Mouse (Mus musculus): ENCODE measurements around the gene Mthfd2l.

Mthfd2l gene

DNA sequence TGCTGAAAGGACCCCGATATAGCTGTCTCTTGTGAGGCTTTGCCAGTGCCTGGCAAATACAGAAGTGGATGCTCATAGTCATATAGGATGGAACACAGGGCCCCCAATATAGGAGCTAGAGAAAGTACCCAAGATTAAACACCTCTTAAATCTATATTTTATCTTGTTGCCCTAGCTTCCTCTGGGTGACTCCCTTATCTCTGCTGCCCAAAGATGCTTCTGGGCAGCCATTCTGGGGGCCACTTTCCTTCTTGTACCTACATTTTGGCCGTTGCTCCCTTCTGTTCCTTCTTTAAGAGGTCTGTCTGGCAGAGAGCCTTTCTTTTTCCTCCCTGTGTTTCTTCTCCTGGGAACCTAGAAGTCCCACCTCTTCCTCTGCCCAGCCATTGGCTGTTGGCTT lies 14.5 kb downstream of the Mthfd2l start:
- DNase-seq (ENCODE audit: low read depth), result no peak

DNA sequence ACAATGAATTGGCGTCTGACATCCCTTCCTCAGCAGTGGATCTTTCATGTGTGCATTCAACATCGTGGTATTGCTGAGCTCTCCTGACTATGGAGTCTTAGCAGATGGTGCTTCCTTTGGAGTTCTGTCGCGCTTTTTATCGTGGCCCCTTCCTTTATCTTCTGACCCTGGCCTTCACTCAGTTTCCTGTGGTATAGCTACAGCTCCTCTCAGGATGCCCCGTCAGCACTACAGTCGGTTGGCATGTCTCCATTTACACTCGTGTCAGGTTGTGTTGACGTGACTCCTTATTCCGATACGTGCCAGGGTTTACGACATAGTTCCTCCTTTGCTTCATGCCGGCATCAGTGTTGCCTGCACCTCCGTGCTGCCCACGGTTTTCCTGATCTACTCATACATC lies 18.6 kb downstream of the Mthfd2l start:
- DNase-seq (ENCODE audit: low read depth), result peak; percentile 95

GRCm38 (mm10) chr5:90951475-90951874 lies 20.6 kb downstream of the Mthfd2l start:
- peak; percentile 57 for DNase-seq (ENCODE audit: low read depth)

- DNase-seq (ENCODE audit: low read depth), result peak; percentile 73
Observed at GRCm38 (mm10) chr5:90952731-90953481, 22.0 kb downstream of the Mthfd2l start.

DNA sequence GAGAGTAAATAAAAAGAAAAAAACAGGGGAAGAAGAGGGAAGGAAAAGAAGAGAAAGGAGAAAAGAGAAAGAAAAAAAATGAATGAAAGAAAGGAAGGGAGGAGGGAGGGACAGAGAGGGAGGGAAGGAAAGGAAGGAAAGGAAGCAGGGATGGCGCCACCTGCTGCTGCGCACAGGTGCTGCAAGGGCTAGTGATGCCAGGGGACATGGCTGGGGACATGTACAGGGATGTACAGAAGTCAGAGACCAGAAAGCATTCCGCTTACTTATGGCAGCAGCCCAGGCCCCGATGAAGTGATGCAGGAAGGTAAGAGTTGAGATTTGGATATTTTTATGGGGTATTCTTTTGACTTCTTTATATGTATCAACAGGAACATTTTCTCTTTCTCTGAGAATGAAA lies 33.4 kb downstream of the Mthfd2l start:
- DNase-seq (ENCODE audit: low read depth), result peak; percentile 39

DNA sequence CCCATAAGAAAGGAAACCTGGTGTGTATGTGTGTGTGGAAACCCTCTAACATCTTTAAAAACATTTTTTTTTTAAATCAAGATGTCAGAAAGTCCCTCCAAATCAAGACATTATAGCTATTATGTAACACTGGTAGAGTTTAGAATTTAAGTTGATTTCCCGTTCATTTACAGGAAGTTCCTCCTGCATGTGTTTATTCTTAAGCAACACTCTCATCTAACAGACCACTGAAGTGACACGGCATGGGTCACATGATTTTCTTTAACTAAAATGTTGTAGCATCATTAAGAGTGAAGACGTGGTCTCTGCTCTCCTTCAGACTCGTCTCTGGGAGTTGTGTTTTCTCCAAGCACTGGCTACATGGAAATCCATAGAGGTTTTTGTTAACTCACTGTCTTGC lies 33.8 kb downstream of the Mthfd2l start:
- DNase-seq (ENCODE audit: low read depth), result peak; percentile 51

DNA sequence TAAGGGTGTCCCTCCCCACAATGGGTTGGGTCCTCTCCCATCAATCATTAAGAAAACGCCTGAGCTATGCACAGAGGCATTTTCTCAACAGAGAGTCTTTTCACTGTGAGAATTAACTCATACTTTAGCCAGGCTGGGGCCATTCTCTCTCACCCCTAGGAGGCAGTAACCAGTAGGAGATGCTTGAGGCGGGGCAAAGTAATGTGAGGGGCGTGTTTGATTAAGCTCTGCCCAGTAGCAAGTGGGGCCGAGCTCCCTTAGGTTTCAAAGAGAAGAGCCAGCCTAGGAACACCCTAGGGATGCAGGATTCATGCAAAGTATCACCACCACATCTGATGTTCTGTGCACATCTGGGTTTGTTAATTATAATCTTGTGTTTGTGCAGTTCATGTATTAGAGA lies 34.5 kb downstream of the Mthfd2l start:
- DNase-seq (ENCODE audit: low read depth), result no peak

GRCm38 (mm10) chr5:90977244-90977643 lies 46.3 kb downstream of the Mthfd2l start:
- DNase-seq (ENCODE audit: low read depth), result peak; percentile 64

DNA sequence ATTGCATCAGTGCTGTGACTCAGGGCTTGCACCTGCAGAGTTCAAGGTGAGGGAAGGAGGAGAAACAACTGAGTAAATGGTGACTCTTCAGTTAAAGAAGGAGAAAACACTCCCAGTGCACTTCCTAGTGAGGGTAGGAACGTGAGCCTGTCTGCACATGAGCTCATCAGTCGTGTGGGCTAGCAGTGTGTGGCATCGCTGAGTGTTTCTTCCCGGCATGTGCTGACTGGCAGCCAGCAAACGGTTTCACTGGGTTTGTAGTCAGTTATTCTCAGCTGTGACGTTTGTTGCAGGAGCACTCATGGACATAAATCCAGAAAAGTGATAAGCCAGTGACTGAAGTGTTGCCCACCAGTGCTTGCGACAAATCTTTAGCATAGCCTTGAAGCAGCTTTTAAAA lies 49.4 kb downstream of the Mthfd2l start:
- no peak for DNase-seq (ENCODE audit: low read depth)

- DNase-seq (ENCODE audit: low read depth), result peak; percentile 29
Observed at GRCm38 (mm10) chr5:90987605-90988004, 56.7 kb downstream of the Mthfd2l start.

GRCm38 (mm10) chr5:90988149-90988548 lies 57.2 kb downstream of the Mthfd2l start:
- no peak for DNase-seq (ENCODE audit: low read depth)

DNA sequence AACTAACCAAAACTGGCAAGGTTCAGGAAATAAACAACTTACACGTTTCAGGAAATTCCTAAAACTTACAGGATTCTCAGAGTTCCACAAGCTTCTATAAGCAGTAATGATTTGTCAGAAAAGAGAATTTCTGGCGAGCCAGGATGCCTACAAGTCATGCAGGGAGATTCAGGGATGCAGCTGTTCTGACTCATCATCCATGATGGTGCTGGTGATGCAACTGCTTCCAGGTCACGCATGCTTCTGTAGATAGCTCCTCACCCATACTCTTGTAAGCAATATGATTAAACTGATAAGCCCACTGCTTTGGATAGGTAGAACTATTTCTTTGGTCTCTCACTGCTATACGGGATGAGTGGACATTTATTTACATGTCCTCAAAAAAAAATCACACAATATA lies 57.7 kb downstream of the Mthfd2l start:
- DNase-seq (ENCODE audit: low read depth), result peak; percentile 61

DNA sequence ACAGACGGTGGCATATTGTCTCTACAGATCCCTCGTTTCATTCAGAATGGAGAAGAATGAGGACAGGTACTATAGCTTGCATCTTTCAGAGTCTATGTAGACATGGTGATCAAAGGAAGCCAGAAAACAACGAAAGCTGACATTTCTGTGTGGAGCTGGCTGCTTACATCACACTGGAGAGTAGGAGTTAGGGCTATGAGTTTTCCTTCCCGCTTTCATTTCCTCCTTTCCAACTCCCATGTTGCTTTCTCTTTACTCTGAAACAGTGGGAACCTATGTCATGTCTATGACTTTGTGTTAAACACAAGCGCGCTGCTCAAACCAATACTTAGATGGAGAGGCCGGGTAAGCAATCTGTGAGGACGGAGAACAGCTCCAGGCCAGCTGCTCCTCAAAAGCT lies 69.0 kb downstream of the Mthfd2l start:
- DNase-seq (ENCODE audit: low read depth), result no peak

- DNase-seq (ENCODE audit: low read depth), result no peak
Observed at GRCm38 (mm10) chr5:91015216-91015615, 84.3 kb downstream of the Mthfd2l start.

- DNase-seq (ENCODE audit: low read depth), result peak; percentile 52
Observed at GRCm38 (mm10) chr5:91023114-91023513, 92.2 kb downstream of the Mthfd2l start.

DNA sequence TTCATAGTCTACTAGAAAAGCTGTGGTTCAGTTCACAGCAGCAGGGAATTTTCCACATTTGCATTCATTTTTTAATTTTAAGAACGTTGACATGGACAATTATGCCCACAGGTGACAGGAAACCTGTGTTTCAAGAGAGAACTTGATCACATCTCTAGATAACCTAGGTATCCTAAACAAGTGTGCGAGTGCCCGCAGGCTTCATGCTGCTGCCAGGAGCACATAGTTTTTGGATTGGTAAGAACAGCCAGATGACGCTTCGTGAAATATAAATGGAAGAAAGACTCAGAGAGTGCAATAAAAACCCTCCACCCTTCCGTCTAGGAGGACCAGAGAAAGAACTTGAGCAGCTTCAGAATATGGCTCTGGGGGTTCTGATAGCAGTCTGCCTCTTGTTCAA lies 96.2 kb downstream of the Mthfd2l start, which contains the start of gene Epgn:
Epgn (plus strand) TSS at position 301 of the 400 bp plus-strand sequence.
- no peak for DNase-seq (ENCODE audit: low read depth)

GRCm38 (mm10) chr5:91027840-91028239 lies 96.9 kb downstream of the Mthfd2l start:
- DNase-seq (ENCODE audit: low read depth), result no peak

DNA sequence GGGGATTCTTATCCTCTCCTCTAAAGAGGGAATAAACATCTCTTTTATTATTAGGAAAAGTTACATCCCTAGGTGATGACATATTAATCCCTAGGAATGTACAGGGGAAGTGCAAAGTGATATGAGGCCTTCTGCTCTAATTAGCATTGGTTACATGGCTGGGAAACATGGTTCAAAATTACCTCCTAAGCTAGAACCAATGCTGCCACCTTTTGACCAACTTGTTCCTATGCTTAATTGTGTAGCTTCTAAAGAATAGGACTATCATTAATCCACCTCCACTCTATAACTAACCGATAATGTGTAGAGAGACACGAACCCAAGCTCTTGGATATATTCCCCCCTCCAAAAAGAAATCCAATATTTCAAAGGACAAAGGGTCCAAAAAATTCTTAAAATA lies 99.7 kb downstream of the Mthfd2l start:
- peak; percentile 63 for DNase-seq (ENCODE audit: low read depth)

- DNase-seq (ENCODE audit: low read depth), result peak; percentile 63
Observed at GRCm38 (mm10) chr5:91035341-91035740, 104.4 kb downstream of the Mthfd2l start.

GRCm38 (mm10) chr5:91036628-91037027 lies 105.7 kb downstream of the Mthfd2l start:
- peak; percentile 75 for DNase-seq (ENCODE audit: low read depth)

- no peak for DNase-seq (ENCODE audit: low read depth)
Observed at GRCm38 (mm10) chr5:91037756-91038155, 106.8 kb downstream of the Mthfd2l start.

- peak; percentile 82 for DNase-seq (ENCODE audit: low read depth)
Observed at GRCm38 (mm10) chr5:91038547-91038946, 107.6 kb downstream of the Mthfd2l start.

DNA sequence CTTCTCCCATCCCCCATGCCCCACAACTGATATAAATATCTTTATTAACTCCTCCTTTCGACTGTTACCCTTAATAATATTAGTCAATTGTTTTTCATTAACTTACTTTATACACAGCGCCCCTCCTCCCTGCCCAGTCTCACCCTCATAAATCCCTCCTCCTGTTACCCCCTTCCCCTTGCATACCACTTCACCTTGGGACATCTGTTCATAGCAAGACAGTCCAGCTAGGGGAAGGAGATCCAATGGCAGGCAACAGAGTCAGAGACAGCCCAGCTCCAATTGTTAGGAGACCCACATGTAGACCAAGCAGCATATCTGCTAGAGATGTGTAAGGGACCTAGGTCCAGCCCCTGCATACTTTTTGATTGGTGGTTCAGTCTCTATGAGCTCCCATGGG lies 108.0 kb downstream of the Mthfd2l start:
- no peak for DNase-seq (ENCODE audit: low read depth)

DNA sequence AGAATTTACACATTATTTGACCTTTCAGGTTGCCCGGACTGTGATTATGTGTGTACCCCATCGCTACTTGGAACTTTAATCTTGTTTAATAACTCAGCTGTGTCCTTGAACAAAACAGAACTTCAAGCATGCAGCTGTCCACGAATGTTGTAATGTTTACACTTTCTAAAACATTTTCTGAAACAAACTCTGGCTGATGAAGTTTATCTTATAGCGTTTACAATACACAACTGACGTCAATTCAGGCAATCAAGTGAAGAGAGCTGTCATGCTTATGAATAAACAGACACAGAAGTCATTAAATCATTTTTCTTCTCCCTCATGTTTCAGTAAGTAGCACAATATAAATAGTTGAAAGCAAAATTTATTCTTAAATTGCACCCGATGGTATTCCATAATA lies 117.1 kb downstream of the Mthfd2l start:
- DNase-seq (ENCODE audit: low read depth), result no peak

Measured in 416B (cell line).